Mouse (Mus musculus): Measurements from ENCODE around the gene Cflar. TPM values are rescaled to one million over a fixed set of nuclear protein-coding genes. Genes with fewer than 3 reads are reported as not detected.

Cflar gene
- polyA plus RNA-seq, 1 experiment = 102 TPM

- TF ChIP-seq CTCF (IDR thresholded peaks at IDR 0.05; ENCODE audit: low read depth, low read length) = no peak
- Histone ChIP-seq H3K27ac (ENCODE audit: insufficient read depth, low read depth, low read length) (peak overlapping the region; percentile 75), H3K4me1 (ENCODE audit: control insufficient read depth, insufficient read depth, low read length) (peaks cover 63% of the 10 kb centered on the region), H3K4me3 (ENCODE audit: insufficient read depth, low read length) (peak overlapping the region; percentile 21)
These were observed 14.5 kb downstream of the Cflar start for GRCm38 (mm10) chr1:58725767-58726166.

- Histone ChIP-seq H3K27ac (ENCODE audit: insufficient read depth, low read depth, low read length) (peak overlapping the region; percentile 90), H3K4me1 (ENCODE audit: control insufficient read depth, insufficient read depth, low read length) (peaks cover 50% of the 10 kb centered on the region), H3K4me3 (ENCODE audit: insufficient read depth, low read length) (peak overlapping the region; percentile 49)
- TF ChIP-seq CTCF (IDR thresholded peaks at IDR 0.05; ENCODE audit: low read depth, low read length) (no peak), POLR2A (IDR thresholded peaks at IDR 0.05; ENCODE audit: borderline replicate concordance, low read depth, low read length) (no peak)
These were observed 15.9 kb downstream of the Cflar start for GRCm38 (mm10) chr1:58727019-58727746.

- peak overlapping the region; percentile 90 for H3K27ac ChIP-seq (ENCODE audit: insufficient read depth, low read depth, low read length)
- TF ChIP-seq CTCF (IDR thresholded peaks at IDR 0.05; ENCODE audit: low read depth, low read length) (no peak), POLR2A (IDR thresholded peaks at IDR 0.05; ENCODE audit: borderline replicate concordance, low read depth, low read length) (no peak)
These were observed 16.7 kb downstream of the Cflar start for GRCm38 (mm10) chr1:58727747-58728589.

GRCm38 (mm10) chr1:58728590-58728868, 17.2 kb downstream of the Cflar start:
- H3K4me1 ChIP-seq (ENCODE audit: control insufficient read depth, insufficient read depth, low read length) = peaks cover 37% of the 10 kb centered on the region
- TF ChIP-seq POLR2A (IDR thresholded peaks at IDR 0.05; ENCODE audit: borderline replicate concordance, low read depth, low read length) = no peak
- no peak for TF ChIP-seq CTCF (IDR thresholded peaks at IDR 0.05; ENCODE audit: low read depth, low read length)
- H3K4me3 ChIP-seq (ENCODE audit: insufficient read depth, low read length) = peak overlapping the region; percentile 49; the same call in 1 of the 2 replicates
- H3K27ac ChIP-seq (ENCODE audit: insufficient read depth, low read depth, low read length) = peak overlapping the region; percentile 90

More at GRCm38 (mm10) chr1:58727747-58728589, 16.7 kb downstream of the Cflar start:
- peak overlapping the region; percentile 49 for H3K4me3 ChIP-seq (ENCODE audit: insufficient read depth, low read length)
- peaks cover 42% of the 10 kb centered on the region for H3K4me1 ChIP-seq (ENCODE audit: control insufficient read depth, insufficient read depth, low read length)

- TF ChIP-seq POLR2A (IDR thresholded peaks at IDR 0.05; ENCODE audit: borderline replicate concordance, low read depth, low read length) (no peak), CTCF (IDR thresholded peaks at IDR 0.05; ENCODE audit: low read depth, low read length) (no peak)
- H3K4me3 ChIP-seq (ENCODE audit: insufficient read depth, low read length) = no peak overlapping the region
- no peak overlapping the region for H3K27ac ChIP-seq (ENCODE audit: insufficient read depth, low read depth, low read length)
- peaks cover 20% of the 10 kb centered on the region for H3K4me1 ChIP-seq (ENCODE audit: control insufficient read depth, insufficient read depth, low read length)
These were observed 22.3 kb downstream of the Cflar start for GRCm38 (mm10) chr1:58733636-58734035.

- H3K4me3 ChIP-seq (ENCODE audit: insufficient read depth, low read length) = no peak overlapping the region
- H3K4me1 ChIP-seq (ENCODE audit: control insufficient read depth, insufficient read depth, low read length) = peaks cover 14% of the 10 kb centered on the region
- no peak overlapping the region for H3K27ac ChIP-seq (ENCODE audit: insufficient read depth, low read depth, low read length)
- TF ChIP-seq POLR2A (IDR thresholded peaks at IDR 0.05; ENCODE audit: borderline replicate concordance, low read depth, low read length) (no peak), CTCF (IDR thresholded peaks at IDR 0.05; ENCODE audit: low read depth, low read length) (no peak)
These were observed 23.0 kb downstream of the Cflar start for GRCm38 (mm10) chr1:58734043-58734920.

GRCm38 (mm10) chr1:58735962-58736361, 24.7 kb downstream of the Cflar start:
- H3K4me3 ChIP-seq (ENCODE audit: insufficient read depth, low read length) = no peak overlapping the region
- TF ChIP-seq POLR2A (IDR thresholded peaks at IDR 0.05; ENCODE audit: borderline replicate concordance, low read depth, low read length) = no peak
- peaks cover 22% of the 10 kb centered on the region for H3K4me1 ChIP-seq (ENCODE audit: control insufficient read depth, insufficient read depth, low read length)
- no peak overlapping the region for H3K27ac ChIP-seq (ENCODE audit: insufficient read depth, low read depth, low read length)

GRCm38 (mm10) chr1:58736968-58737367, 25.7 kb downstream of the Cflar start:
- Histone ChIP-seq H3K4me3 (ENCODE audit: insufficient read depth, low read length) (no peak overlapping the region), H3K27ac (ENCODE audit: insufficient read depth, low read depth, low read length) (no peak overlapping the region), H3K4me1 (ENCODE audit: control insufficient read depth, insufficient read depth, low read length) (peaks cover 32% of the 10 kb centered on the region)
- TF ChIP-seq POLR2A (IDR thresholded peaks at IDR 0.05; ENCODE audit: borderline replicate concordance, low read depth, low read length) = no peak
- no peak for TF ChIP-seq CTCF (IDR thresholded peaks at IDR 0.05; ENCODE audit: low read depth, low read length)

GRCm38 (mm10) chr1:58739529-58739928, 28.2 kb downstream of the Cflar start:
- Histone ChIP-seq H3K4me3 (ENCODE audit: insufficient read depth, low read length) (no peak overlapping the region), H3K4me1 (ENCODE audit: control insufficient read depth, insufficient read depth, low read length) (peaks cover 42% of the 10 kb centered on the region)
- no peak for TF ChIP-seq CTCF (IDR thresholded peaks at IDR 0.05; ENCODE audit: low read depth, low read length)
- no peak for TF ChIP-seq POLR2A (IDR thresholded peaks at IDR 0.05; ENCODE audit: borderline replicate concordance, low read depth, low read length)

More at GRCm38 (mm10) chr1:58739529-58739928, 28.2 kb downstream of the Cflar start:
- H3K27ac ChIP-seq (ENCODE audit: insufficient read depth, low read depth, low read length) = no peak overlapping the region

Data from bone marrow macrophage, adult 2 months (primary cell).